Mouse (Mus musculus) lung, postnatal 4 days (tissue): ENCODE measurements around the gene Cstf3.

ENCODE experiments used
- DNase-seq, 2 experiments: peaks; one replicate each; pipeline ENCODE4 v3.0.0; 2021

The Cstf3 gene

GRCm38 (mm10) chr2:104605560-104605959, 15.2 kb downstream of the Cstf3 start:
- no peak for DNase-seq

GRCm38 (mm10) chr2:104614786-104615185, 24.5 kb downstream of the Cstf3 start:
- DNase-seq, result no peak

GRCm38 (mm10) chr2:104615985-104616711, 25.8 kb downstream of the Cstf3 start:
- DNase-seq, result no peak

- no peak for DNase-seq
Observed at GRCm38 (mm10) chr2:104658659-104659058, 68.3 kb downstream of the Cstf3 start.

DNA sequence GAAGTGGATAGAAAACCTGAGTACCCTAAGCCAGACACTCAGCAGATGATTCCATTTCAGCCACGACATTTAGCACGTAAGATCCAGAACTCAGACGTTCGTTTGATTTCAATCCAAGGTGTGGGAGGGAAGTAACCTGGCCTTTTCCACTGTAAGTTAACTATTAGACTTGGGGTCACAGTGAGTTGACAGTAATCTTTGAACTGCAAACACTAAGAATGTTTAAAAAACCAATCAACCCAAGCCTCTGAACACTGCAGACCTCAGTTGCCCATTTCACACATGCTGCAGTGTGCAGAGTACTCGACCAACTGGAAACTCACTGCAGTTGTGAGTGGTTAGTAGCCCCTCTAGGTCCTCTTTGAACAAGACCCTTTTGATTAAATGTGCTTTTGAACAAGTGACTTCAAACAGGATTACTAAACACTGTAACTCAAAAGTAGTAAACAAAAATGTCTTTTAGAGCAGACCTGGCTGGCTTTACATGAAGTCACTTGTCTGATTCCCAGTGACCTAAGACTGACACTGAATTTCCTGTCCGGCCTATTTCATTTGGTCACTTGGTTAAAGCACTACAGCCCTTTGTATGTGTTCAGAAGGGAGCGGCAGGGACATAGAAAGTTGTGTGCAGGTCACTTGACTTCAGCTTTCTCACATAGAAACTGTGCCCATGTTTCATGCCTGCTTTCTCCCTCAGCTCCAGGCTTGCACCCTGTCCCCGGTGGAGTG, 73.2 kb downstream of the Cstf3 start:
- DNase-seq, result no peak

GRCm38 (mm10) chr2:104669122-104669804, 78.9 kb downstream of the Cstf3 start:
- no peak for DNase-seq

DNA sequence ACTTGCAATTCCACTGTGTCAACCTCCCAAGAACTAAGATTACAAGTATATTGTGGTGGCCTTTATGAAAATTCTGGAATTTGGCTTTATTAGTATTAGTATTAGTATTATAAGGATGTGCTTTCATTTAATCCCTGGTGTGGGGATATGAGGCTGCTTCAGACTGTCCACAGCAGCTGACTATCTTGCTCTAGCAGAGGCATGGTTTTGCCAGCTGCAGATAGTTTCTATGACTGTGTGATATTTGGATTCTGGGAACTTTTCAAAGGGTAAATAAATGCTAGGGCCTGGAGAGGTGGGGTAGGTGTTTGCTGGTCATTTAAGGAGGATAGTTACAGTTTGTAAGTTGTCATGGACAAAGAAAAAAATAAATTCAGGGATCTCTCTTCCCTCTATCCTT, 81.4 kb downstream of the Cstf3 start:
- DNase-seq, result no peak

GRCm38 (mm10) chr2:104677326-104677725, 87.0 kb downstream of the Cstf3 start:
- DNase-seq, result no peak

DNA sequence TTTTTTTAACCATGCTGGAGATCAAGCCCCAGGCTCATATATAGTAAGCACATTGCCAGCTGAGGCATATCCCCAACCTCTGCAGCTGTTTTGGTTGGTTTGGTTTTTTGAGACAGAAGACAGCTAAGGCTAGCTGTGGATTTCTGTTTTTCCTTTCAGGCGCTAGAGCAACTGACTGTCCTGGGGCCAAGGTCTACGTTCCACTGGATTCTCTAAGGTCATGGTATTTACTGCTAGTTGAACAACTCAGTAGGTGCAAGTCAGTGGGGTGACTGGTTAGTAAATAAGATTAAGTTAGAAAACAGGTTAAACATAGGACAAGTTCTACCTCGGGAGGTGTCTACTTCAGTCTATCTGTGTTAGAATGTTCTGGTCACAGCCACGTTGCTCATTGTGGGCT, 94.4 kb downstream of the Cstf3 start:
- no peak for DNase-seq

- peak; percentile 82 to 84 for DNase-seq
Observed at GRCm38 (mm10) chr2:104685418-104685817, 95.1 kb downstream of the Cstf3 start.

- DNase-seq, result no peak
Observed at GRCm38 (mm10) chr2:104687261-104687660, 96.9 kb downstream of the Cstf3 start.

- no peak for DNase-seq
Observed at GRCm38 (mm10) chr2:104688321-104688720, 98.0 kb downstream of the Cstf3 start.

- no peak for DNase-seq
Observed at GRCm38 (mm10) chr2:104688724-104689123, 98.4 kb downstream of the Cstf3 start.

GRCm38 (mm10) chr2:104690720-104691119, 100.4 kb downstream of the Cstf3 start:
- no peak for DNase-seq

- DNase-seq, result no peak
Observed at GRCm38 (mm10) chr2:104692551-104692950, 102.2 kb downstream of the Cstf3 start.

DNA sequence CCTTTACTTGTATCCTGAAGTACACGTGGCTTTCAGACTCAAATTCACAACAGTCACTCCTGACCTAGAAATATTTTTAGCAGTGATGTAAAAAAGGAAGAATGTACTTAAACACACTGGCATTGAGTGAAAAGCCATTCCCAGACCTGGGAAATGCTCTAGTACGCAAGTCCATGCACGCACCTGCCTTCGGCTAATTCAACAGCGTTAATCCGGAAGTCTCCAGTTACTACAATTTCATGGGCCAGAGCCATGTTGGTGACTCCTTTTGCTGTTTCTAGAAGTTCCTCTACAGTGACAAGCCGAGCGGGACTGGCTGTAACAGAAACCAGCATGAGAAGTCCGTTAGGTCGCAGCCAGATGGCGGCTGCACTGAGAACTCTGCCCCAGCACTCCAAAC, 109.3 kb downstream of the Cstf3 start:
- DNase-seq, result no peak

DNA sequence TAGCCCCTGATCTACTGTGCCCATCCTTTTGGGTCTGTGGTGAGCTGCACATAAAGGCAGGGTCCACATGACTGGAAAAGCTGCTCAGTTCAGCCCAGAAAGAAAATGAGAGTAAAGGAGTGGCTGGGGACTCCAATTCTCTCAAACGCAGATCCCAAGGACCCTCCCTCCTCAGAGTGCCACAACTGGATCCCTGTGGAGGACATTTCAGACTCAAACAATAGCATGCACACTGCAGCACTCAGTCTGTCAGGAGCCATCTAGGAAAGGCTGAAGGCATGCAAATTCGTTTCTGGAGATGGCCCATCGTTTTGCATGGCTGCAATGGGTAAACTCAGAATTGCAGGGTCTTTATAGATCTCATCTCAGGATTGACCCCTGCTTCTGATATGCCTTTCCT, 112.8 kb downstream of the Cstf3 start:
- DNase-seq, result no peak

- DNase-seq, result no peak
Observed at GRCm38 (mm10) chr2:104704355-104704754, 114.0 kb downstream of the Cstf3 start.

GRCm38 (mm10) chr2:104709786-104710337, 119.5 kb downstream of the Cstf3 start:
- DNase-seq, result no peak

DNA sequence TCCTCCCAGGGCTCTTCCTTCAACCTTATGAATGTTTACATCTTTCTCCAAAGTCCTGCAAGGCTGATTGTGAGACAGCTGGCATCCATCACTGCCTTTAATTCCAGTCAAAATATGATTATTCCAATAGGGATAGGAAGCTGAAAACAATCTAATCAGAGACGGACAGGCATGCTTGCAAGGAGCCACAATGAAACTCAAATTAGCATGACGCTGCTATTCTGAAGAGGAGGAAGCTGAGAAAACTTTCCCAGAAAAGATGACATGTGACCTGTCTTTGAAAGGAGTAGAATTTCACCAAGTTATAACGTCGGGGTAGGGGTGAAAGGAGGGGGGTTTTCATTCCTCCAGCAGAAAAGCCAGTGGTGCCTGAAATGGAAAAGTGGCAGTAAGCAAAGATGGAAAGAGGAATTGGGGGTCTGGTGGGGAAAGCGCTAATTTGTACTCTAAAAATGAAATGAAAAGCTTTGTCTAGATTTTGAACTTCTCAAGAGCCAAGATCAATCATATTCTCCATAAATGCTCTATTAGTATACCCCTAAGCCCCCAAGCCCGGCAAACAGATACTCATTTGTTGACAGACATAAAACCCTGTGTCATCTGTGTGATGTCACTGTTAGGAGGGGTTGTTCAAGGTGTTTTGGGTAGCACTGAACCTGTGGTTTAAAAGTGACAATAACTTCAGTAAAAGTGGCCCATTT, 120.5 kb downstream of the Cstf3 start:
- no peak for DNase-seq

DNA sequence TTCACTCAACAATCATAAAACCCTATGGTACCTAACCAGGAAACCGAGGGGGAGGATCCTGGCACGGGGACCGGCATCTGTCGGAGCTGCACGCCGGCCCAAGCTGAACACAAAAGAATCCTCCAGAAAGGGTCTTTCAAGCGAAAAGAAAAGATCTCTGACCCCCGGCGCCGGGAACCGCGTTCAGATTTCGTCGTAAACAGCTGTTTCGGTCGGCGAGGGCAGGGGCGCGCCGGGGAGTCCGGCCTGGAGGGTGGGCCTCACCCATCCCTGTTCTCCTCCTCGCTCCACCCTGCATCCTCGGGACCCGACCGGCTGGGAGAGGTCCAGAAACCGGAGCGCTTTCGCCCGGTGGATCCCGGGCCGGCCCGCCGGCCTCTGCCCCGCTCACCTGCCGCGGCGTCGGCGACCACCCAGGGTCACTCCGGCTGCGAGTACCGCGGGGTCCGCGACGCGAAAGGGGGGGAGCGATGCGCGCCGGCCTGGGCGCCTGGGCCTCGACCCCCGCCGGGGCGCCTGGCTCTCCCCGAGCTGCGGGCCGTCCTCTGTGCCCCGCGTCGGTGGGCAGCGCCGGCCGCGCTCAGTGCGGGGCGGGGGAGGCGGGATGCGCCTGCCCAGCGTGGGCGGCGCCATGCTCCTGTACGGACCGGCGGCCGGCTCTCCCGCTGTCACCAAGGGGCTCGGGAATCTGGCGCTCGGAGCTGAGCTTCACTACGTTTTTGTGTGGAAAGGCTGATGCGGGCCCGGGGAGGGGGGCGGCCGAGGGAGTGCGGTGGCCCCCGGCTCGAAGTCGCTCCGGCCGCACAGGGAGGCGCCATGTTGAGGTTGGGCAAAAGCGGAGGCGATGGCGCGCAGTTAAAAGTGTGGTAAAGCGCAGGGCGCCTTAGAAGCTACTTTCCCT, 121.5 kb downstream of the Cstf3 start, which contains the start of gene Tcp11l1:
Gene Tcp11l1, minus strand, starts transcription at position 585 of the 901 bp plus-strand sequence.
- DNase-seq, result peak; percentile 70 to 75

DNA sequence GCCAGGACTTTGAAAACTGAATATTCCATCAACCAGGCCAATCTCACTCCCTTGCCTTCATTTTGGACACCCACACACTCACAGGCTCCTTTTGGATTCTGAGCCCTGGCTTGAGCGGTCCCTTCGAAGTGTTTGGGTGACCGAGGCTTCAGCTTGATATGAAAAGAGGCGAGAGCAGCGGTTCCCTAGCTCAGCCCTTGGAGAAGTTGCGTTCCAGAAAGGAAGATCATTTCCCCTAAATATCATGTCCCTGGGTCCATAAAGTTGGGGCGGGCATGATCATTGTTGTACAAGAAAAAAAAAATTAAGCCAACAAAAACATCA, 122.1 kb downstream of the Cstf3 start:
- no peak for DNase-seq
